Comparison of ENCODE assay signal across 8 mouse cellular contexts in genomic region chr2:104741896-104742740, GRCm38 (mm10). TPM values are rescaled to one million over a fixed set of nuclear protein-coding genes. Genes with fewer than 3 reads are reported as not detected.
DNase-seq lines count a peak whose midpoint lies in the region; ATAC-seq and TF ChIP-seq lines count a peak whose summit lies in the region.

No protein-coding gene starts in this region.

- H3K27me3 ChIP-seq in kidney, adult 2 months (replicated peaks; ENCODE audit: control insufficient read depth, insufficient read depth, low read length), result no peaks in the 10 kb centered on the region
- H3K27me3 ChIP-seq in hindbrain, embryonic 14.5 days (ENCODE audit: control insufficient read depth, insufficient read depth, low read length), result peaks cover 36% of the 10 kb centered on the region
- H3K27me3 ChIP-seq in midbrain, embryonic 10.5 days (ENCODE audit: low read depth, poor library complexity, severe bottlenecking), result peaks cover 46% of the 10 kb centered on the region

- DNase-seq in kidney, adult 2 months, result peak; percentile 26
- no peak for DNase-seq in kidney, postnatal 36 days
- DNase-seq in brain, embryonic 14.5 days (ENCODE audit: low read depth), result peak; percentile 10
- DNase-seq in hindbrain, embryonic 14.5 days (ENCODE audit: low spot score), result no peak
- no peak for DNase-seq in midbrain, embryonic 10.5 days (ENCODE audit: low spot score)
- no peak for DNase-seq in cerebellum, postnatal 10 days
- DNase-seq in left cerebral cortex, postnatal 10 days (ENCODE audit: extremely low spot score in 1 of 2, low spot score in 2 of 2), result no peak
- no peak for DNase-seq in gastrocnemius, adult 18-20 months (ENCODE audit: low spot score)

- ATAC-seq in hindbrain, embryonic 14.5 days (ENCODE audit: low FRiP score), result no peak

- intact Hi-C loops in left cerebral cortex, postnatal 10 days (cut with DNase I), result no loop called here

- no peak for TF ChIP-seq CTCF in kidney, adult 2 months (conservative IDR thresholded peaks at IDR 0.05; ENCODE audit: insufficient read depth, insufficient read length, low read depth, low read length)
- TF ChIP-seq CTCF in brain, embryonic 14.5 days (IDR thresholded peaks at IDR 0.05; ENCODE audit: borderline replicate concordance, extremely low read depth, insufficient read depth, insufficient read length), result no peak

- peak overlapping the region; percentile 88 for H3K4me3 ChIP-seq in kidney, adult 2 months (ENCODE audit: insufficient read depth, low read depth, low read length)
- peak overlapping the region; percentile 69 for H3K4me3 ChIP-seq in hindbrain, embryonic 14.5 days (replicated peaks; ENCODE audit: low read length)
- peak overlapping the region; percentile 78 for H3K4me3 ChIP-seq in midbrain, embryonic 10.5 days

- TF ChIP-seq POLR2A in kidney, adult 2 months (IDR thresholded peaks at IDR 0.05; ENCODE audit: low read depth, low read length), result no peak
- TF ChIP-seq POLR2A in brain, embryonic 14.5 days (IDR thresholded peaks at IDR 0.05; ENCODE audit: borderline replicate concordance, extremely low read depth, insufficient read depth, insufficient read length, poor library complexity, severe bottlenecking), result no peak

- peak overlapping the region; percentile 99 for H3K4me2 ChIP-seq in hindbrain, embryonic 14.5 days (replicated peaks)

- H3K9me3 ChIP-seq in hindbrain, embryonic 14.5 days (ENCODE audit: control insufficient read depth, low read length), result no peaks in the 10 kb centered on the region
- H3K9me3 ChIP-seq in midbrain, embryonic 10.5 days (replicated peaks), result no peaks in the 10 kb centered on the region

- peak overlapping the region; percentile 72 for H3K9ac ChIP-seq in hindbrain, embryonic 14.5 days

- peak overlapping the region; percentile 95 for H3K27ac ChIP-seq in kidney, adult 2 months (ENCODE audit: insufficient read depth, low read depth, low read length)
- H3K27ac ChIP-seq in hindbrain, embryonic 14.5 days, result no peak overlapping the region
- H3K27ac ChIP-seq in midbrain, embryonic 10.5 days (replicated peaks), result peak overlapping the region; percentile 83

- H3K4me1 ChIP-seq in kidney, adult 2 months (ENCODE audit: control insufficient read depth, insufficient read depth, low read length), result peaks cover 14% of the 10 kb centered on the region
- peaks cover 13% of the 10 kb centered on the region for H3K4me1 ChIP-seq in hindbrain, embryonic 14.5 days (replicated peaks; ENCODE audit: control insufficient read depth, insufficient read depth, low read length)
- peaks cover 24% of the 10 kb centered on the region for H3K4me1 ChIP-seq in midbrain, embryonic 10.5 days

- H3K36me3 ChIP-seq in kidney, adult 2 months (ENCODE audit: control insufficient read depth, insufficient read depth, low read length), result no peaks in the 10 kb centered on the region
- no peaks in the 10 kb centered on the region for H3K36me3 ChIP-seq in hindbrain, embryonic 14.5 days (replicated peaks; ENCODE audit: control insufficient read depth, insufficient read depth)
- no peaks in the 10 kb centered on the region for H3K36me3 ChIP-seq in midbrain, embryonic 10.5 days

- 5% methylated on average over 43 of the region's 46 CpGs for WGBS in kidney, adult 2 months
- 4% methylated on average over 46 of the region's 46 CpGs for WGBS in hindbrain, embryonic 14.5 days
- 5% methylated on average over 45 of the region's 46 CpGs for WGBS in midbrain, embryonic 10.5 days

RNA-seq across cellular contexts. Expression of gene Depdc7, which starts 0.6 kb away (rescaled TPM):
- 15.7 and 16.0 TPM in 2 replicates for polyA plus RNA-seq in kidney, adult 2 months (2012; rRNA removed)
- polyA plus RNA-seq in brain, embryonic 14.5 days (2012; rRNA removed), result 1.6 and 2.2 TPM in 2 replicates
- polyA plus RNA-seq in hindbrain, embryonic 14.5 days (2014; fragmentation: Nextera tagmentation; extraction: Ambion mirVana), result 1.6 TPM in 2 replicates
- polyA plus RNA-seq in midbrain, embryonic 10.5 days (2016; fragmentation: Nextera tagmentation; extraction: Ambion mirVana), result 3.5 TPM in 2 replicates
- 1 to 10 TPM; 1.0 to 1.2 TPM for total RNA-seq in left cerebral cortex, postnatal 10 days (2021)
- total RNA-seq in gastrocnemius, adult 18-20 months (2021), result 1 to 10 TPM; 1.6 to 2.0 TPM

RNA-seq across cellular contexts. Expression of gene Pin1rt1, which starts 25.9 kb away (rescaled TPM):
- polyA plus RNA-seq in kidney, adult 2 months (2012; rRNA removed), result not detected in 2 replicates
- polyA plus RNA-seq in brain, embryonic 14.5 days (2012; rRNA removed), result 0.08 TPM in 1 of 2 replicates, not detected in the other
- polyA plus RNA-seq in hindbrain, embryonic 14.5 days (2014; fragmentation: Nextera tagmentation; extraction: Ambion mirVana), result 0.35 TPM in 1 of 2 replicates, not detected in the other
- not detected in 2 replicates for polyA plus RNA-seq in midbrain, embryonic 10.5 days (2016; fragmentation: Nextera tagmentation; extraction: Ambion mirVana)
- total RNA-seq in left cerebral cortex, postnatal 10 days (2021), result not detected
- total RNA-seq in gastrocnemius, adult 18-20 months (2021), result not detected

RNA-seq across cellular contexts. Expression of gene Tcp11l1, which starts 30.1 kb away (rescaled TPM):
- polyA plus RNA-seq in kidney, adult 2 months (2012; rRNA removed), result 7.0 and 8.6 TPM in 2 replicates
- 25.5 and 33.9 TPM in 2 replicates for polyA plus RNA-seq in brain, embryonic 14.5 days (2012; rRNA removed)
- polyA plus RNA-seq in hindbrain, embryonic 14.5 days (2014; fragmentation: Nextera tagmentation; extraction: Ambion mirVana), result 50.8 and 71.0 TPM in 2 replicates
- polyA plus RNA-seq in midbrain, embryonic 10.5 days (2016; fragmentation: Nextera tagmentation; extraction: Ambion mirVana), result 58.3 and 58.7 TPM in 2 replicates
- total RNA-seq in left cerebral cortex, postnatal 10 days (2021), result 10 to 100 TPM; 44.6 to 48.8 TPM
- 10 to 100 TPM in 1 of 2 experiments, 1 to 10 TPM in 1; 7.1 to 10.8 TPM for total RNA-seq in gastrocnemius, adult 18-20 months (2021)

Comparison
In these comparisons a context has a peak if more than half of its experiments do, and no peak if none do; other contexts are left out.
1. DNase-seq: peak in kidney, adult 2 months (single experiment) and brain, embryonic 14.5 days (single experiment); none in kidney, postnatal 36 days (0 of 2), hindbrain, embryonic 14.5 days (single experiment), midbrain, embryonic 10.5 days (single experiment), cerebellum, postnatal 10 days (0 of 2), left cerebral cortex, postnatal 10 days (0 of 2) and gastrocnemius, adult 18-20 months (single experiment).
2. Peak in every context shown above with its lines, with median percentiles within 50 percentile points of each other: H3K4me3 ChIP-seq.